Mouse (Mus musculus) spleen, adult 2 months (tissue): Measurements from ENCODE around the gene Atp6v0a1.

Source experiments
- CTCF ChIP-seq: fragments of 200-500 bp; IDR thresholded peaks from 2 replicates; pipeline ENCODE4 v1.5.1; 2011; ENCODE audit warnings: mild to moderate bottlenecking, inconsistent platforms; ENCODE audit not compliant: insufficient read depth, insufficient read length, insufficient replicate concordance; ENCODE audit errors: extremely low read depth
- POLR2A ChIP-seq: fragments of 200-500 bp; IDR thresholded peaks from 2 replicates; pipeline ENCODE4 v1.6.1; 2011; ENCODE audit warnings: low read depth, low read length, inconsistent platforms

- TF ChIP-seq CTCF (no peak), POLR2A (no peak)
Measured at GRCm38 (mm10) chr11:100965760-100966159, 43.5 kb upstream of the Atp6v0a1 start.
